Mouse (Mus musculus) midbrain, embryonic 14.5 days (tissue): Measurements from ENCODE around the gene Map3k13. TPM values are rescaled to one million over a fixed set of nuclear protein-coding genes. Genes with fewer than 3 reads are reported as not detected.

Experiments
- ATAC-seq: fragments of 200-750 bp; cut with Nextera tagmentation; 2 replicates; pipeline ENCODE4 v1.8.0; 2017; ENCODE audit warnings: moderate number of reproducible peaks, moderate library complexity; ENCODE audit not compliant: low FRiP score, low TSS enrichment
- DNase-seq: peaks from one replicate; pipeline ENCODE4 v3.0.0-alpha.2; 2015
- H3K27ac ChIP-seq: fragments of 300-500 bp; sonication (generic); replicated peaks from 2 replicates; pipeline ENCODE4 v1.5.1; 2014; ENCODE audit warnings: mild to moderate bottlenecking, low read depth, low read length, moderate library complexity
- H3K27me3 ChIP-seq: fragments of 300-500 bp; sonication (generic); 2 replicates; pipeline ENCODE4 v1.6.1; 2014; ENCODE audit warnings: low read length, control low read depth, mixed read lengths; ENCODE audit not compliant: control insufficient read depth, insufficient read depth
- H3K36me3 ChIP-seq: fragments of 300-500 bp; sonication (generic); 2 replicates; pipeline ENCODE4 v1.6.1; 2014; ENCODE audit warnings: low read length, control low read depth; ENCODE audit not compliant: control insufficient read depth, insufficient read depth
- H3K4me1 ChIP-seq: fragments of 300-500 bp; sonication (generic); 2 replicates; pipeline ENCODE4 v1.6.1; 2014; ENCODE audit warnings: mild to moderate bottlenecking, antibody characterized with exemption, low read length, control low read depth; ENCODE audit not compliant: control insufficient read depth, insufficient read depth
- H3K4me2 ChIP-seq: fragments of 300-500 bp; sonication (generic); 2 replicates; pipeline ENCODE4 v1.6.1; 2014; ENCODE audit warnings: mild to moderate bottlenecking, low read length, moderate library complexity
- H3K4me3 ChIP-seq: fragments of 300-500 bp; sonication (generic); replicated peaks from 2 replicates; pipeline ENCODE4 v1.5.1; 2014; ENCODE audit warnings: low read depth, low read length
- H3K9ac ChIP-seq: fragments of 300-500 bp; sonication (generic); replicated peaks from 2 replicates; pipeline ENCODE4 v1.6.1; 2014; ENCODE audit warnings: mild to moderate bottlenecking, low read length, moderate library complexity
- H3K9me3 ChIP-seq: fragments of 300-500 bp; sonication (generic); 2 replicates; pipeline ENCODE4 v1.6.1; 2016; ENCODE audit warnings: low read length, control low read depth, mixed read lengths; ENCODE audit not compliant: control insufficient read depth
- WGBS: fragments of 180-500 bp; shearing (Covaris S2); extraction: QIAGEN DNeasy Blood & Tissue Kit; methylation state at CpG from one replicate; pipeline ENCODE4 v1.1.7; 2014; 5-methylcytosine and 5-hydroxymethylcytosine counted together
- polyA plus RNA-seq: library from polyadenylated mRNA; unstranded; fragments of >200 nt; fragmentation: Nextera tagmentation; extraction: Ambion mirVana; gene quantifications from 2 replicates; pipeline ENCODE4 v1.2.1, GENCODE M21; 2014

The Map3k13 gene
- polyA plus RNA-seq, 1 experiment from 2014 or later: 9.3 TPM

GRCm38 (mm10) chr16:21916681-21917080 is 122.5 kb downstream of the Map3k13 start:
- Histone ChIP-seq H3K27me3 (no peaks in the 10 kb centered on the region), H3K9ac (no peak overlapping the region), H3K36me3 (peaks cover 72% of the 10 kb centered on the region), H3K27ac (no peak overlapping the region), H3K4me2 (no peak overlapping the region), H3K4me1 (no peaks in the 10 kb centered on the region), H3K9me3 (no peaks in the 10 kb centered on the region), H3K4me3 (no peak overlapping the region)
- DNase-seq (no peak), ATAC-seq (no peak)
- WGBS: 85% methylated on average over 7 of the region's 7 CpGs

GRCm38 (mm10) chr16:21928471-21928870 is 134.3 kb downstream of the Map3k13 start:
- DNase-seq (no peak), ATAC-seq (no peak)
- Histone ChIP-seq H3K27me3 (no peaks in the 10 kb centered on the region), H3K4me2 (no peak overlapping the region), H3K4me1 (no peaks in the 10 kb centered on the region), H3K4me3 (no peak overlapping the region), H3K9ac (no peak overlapping the region), H3K9me3 (no peaks in the 10 kb centered on the region), H3K27ac (no peak overlapping the region), H3K36me3 (peaks cover 79% of the 10 kb centered on the region)
- WGBS: 91% methylated on average over 13 of the region's 13 CpGs

- Histone ChIP-seq H3K4me1 (no peaks in the 10 kb centered on the region; the same call in 1 of the 2 replicates), H3K4me2 (peak within 1 kb of the TSS; percentile 59), H3K4me3 (peak within 1 kb of the TSS; percentile 55), H3K9me3 (no peaks in the 10 kb centered on the region), H3K27me3 (no peaks in the 10 kb centered on the region), H3K9ac (peak within 1 kb of the TSS; percentile 67), H3K36me3 (no peaks in the 10 kb centered on the region), H3K27ac (peak within 1 kb of the TSS; percentile 53)
- ATAC-seq (peak; percentile 94), DNase-seq (peak; percentile 92)
- WGBS: 1% methylated on average over 63 of the region's 63 CpGs
These were observed 152.9 kb downstream of the Map3k13 start, which contains the start of gene Tmem41a for GRCm38 (mm10) chr16:21946761-21947715. TSS of gene Tmem41a (minus strand) at chr16:21947552.

DNA sequence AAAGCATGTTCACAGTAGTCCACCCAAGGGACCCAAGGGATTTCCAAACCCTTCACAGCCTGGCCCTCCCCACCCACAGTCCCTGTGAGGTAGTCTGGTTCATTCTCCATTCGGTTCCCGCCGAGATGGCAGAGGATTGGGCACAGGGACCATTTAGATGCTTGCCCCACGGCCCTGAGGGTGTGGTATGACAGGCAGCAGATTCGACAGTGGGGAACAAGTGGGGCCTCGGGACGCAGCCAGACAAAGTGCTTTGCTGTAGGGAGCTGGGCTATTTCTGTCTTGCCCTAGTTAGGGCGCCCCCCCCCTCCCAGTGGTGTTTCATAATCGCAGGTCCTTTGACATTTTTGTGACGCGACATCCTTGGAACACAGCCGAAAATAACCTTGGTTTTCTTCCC is 161.4 kb downstream of the Map3k13 start:
- WGBS: 82% methylated on average over 12 of the region's 12 CpGs
- ATAC-seq (no peak), DNase-seq (no peak)
- Histone ChIP-seq H3K27me3 (no peaks in the 10 kb centered on the region), H3K4me3 (no peak overlapping the region), H3K9ac (no peak overlapping the region), H3K4me2 (no peak overlapping the region), H3K27ac (no peak overlapping the region), H3K9me3 (no peaks in the 10 kb centered on the region), H3K36me3 (no peaks in the 10 kb centered on the region), H3K4me1 (no peaks in the 10 kb centered on the region)

GRCm38 (mm10) chr16:21965576-21965975 is 171.4 kb downstream of the Map3k13 start:
- Histone ChIP-seq H3K27ac (no peak overlapping the region), H3K9ac (no peak overlapping the region), H3K4me2 (no peak overlapping the region), H3K4me1 (no peaks in the 10 kb centered on the region), H3K27me3 (no peaks in the 10 kb centered on the region), H3K9me3 (no peaks in the 10 kb centered on the region), H3K4me3 (no peak overlapping the region), H3K36me3 (no peaks in the 10 kb centered on the region)
- no peak for ATAC-seq
- 81% methylated on average over 3 of the region's 3 CpGs for WGBS
- DNase-seq: no peak

GRCm38 (mm10) chr16:21969874-21970273 is 175.7 kb downstream of the Map3k13 start:
- no peaks in the 10 kb centered on the region for H3K4me1 ChIP-seq
- no peak for DNase-seq
- no peak overlapping the region for H3K4me3 ChIP-seq
- 88% methylated on average over 5 of the region's 5 CpGs for WGBS
- no peak for ATAC-seq
- no peaks in the 10 kb centered on the region for H3K9me3 ChIP-seq
- H3K9ac ChIP-seq: no peak overlapping the region
- no peaks in the 10 kb centered on the region for H3K36me3 ChIP-seq
- no peak overlapping the region for H3K4me2 ChIP-seq
- no peak overlapping the region for H3K27ac ChIP-seq
- H3K27me3 ChIP-seq: no peaks in the 10 kb centered on the region

DNA sequence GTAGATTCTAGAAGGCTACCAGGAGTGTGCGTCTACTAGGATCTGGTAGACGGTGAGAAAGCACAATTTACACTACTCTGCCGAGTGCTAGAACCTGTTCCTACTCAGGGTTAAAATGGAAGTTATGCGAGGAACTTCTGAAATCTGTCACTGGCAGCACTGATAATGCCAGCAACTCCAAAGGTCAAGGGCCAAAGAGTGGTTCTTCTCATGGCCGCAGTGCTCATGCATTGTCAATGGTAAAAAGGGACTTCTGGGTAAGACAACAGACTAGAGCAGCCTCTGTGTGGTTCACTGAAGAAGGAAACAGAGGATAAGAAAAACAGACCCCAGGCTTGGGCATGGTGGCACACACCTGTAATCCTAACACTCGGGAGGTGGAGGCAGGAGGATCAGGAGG is 176.4 kb downstream of the Map3k13 start:
- Histone ChIP-seq H3K27me3 (no peaks in the 10 kb centered on the region), H3K36me3 (no peaks in the 10 kb centered on the region), H3K9me3 (no peaks in the 10 kb centered on the region), H3K4me3 (no peak overlapping the region), H3K9ac (no peak overlapping the region), H3K4me2 (no peak overlapping the region), H3K27ac (no peak overlapping the region), H3K4me1 (no peaks in the 10 kb centered on the region)
- WGBS: 91% methylated on average over 6 of the region's 6 CpGs
- no peak for ATAC-seq
- no peak for DNase-seq

- H3K36me3 ChIP-seq: no peaks in the 10 kb centered on the region
- peak; percentile 13 for DNase-seq
- no peak overlapping the region for H3K4me2 ChIP-seq
- no peak overlapping the region for H3K4me3 ChIP-seq
- no peak overlapping the region for H3K9ac ChIP-seq
- 60% methylated on average over 4 of the region's 4 CpGs for WGBS
- no peaks in the 10 kb centered on the region for H3K4me1 ChIP-seq
- no peaks in the 10 kb centered on the region for H3K27me3 ChIP-seq
- H3K9me3 ChIP-seq: no peaks in the 10 kb centered on the region
- ATAC-seq: no peak
- no peak overlapping the region for H3K27ac ChIP-seq
These were observed 177.3 kb downstream of the Map3k13 start for GRCm38 (mm10) chr16:21971446-21971845.

- H3K9ac ChIP-seq: no peak overlapping the region; the same call in 1 of the 2 replicates
These were observed 182.1 kb downstream of the Map3k13 start for GRCm38 (mm10) chr16:21976203-21976602.

More at GRCm38 (mm10) chr16:21976203-21976602, 182.1 kb downstream of the Map3k13 start:
- Histone ChIP-seq H3K4me2 (peak overlapping the region; percentile 40), H3K27ac (no peak overlapping the region), H3K4me3 (no peak overlapping the region), H3K9me3 (no peaks in the 10 kb centered on the region), H3K4me1 (no peaks in the 10 kb centered on the region), H3K27me3 (no peaks in the 10 kb centered on the region), H3K36me3 (no peaks in the 10 kb centered on the region)
- DNase-seq (peak; percentile 30), ATAC-seq (no peak)
- under 1% methylated on average over 16 of the region's 16 CpGs for WGBS
